Mouse (Mus musculus) lung, postnatal 0 days (tissue): Measurements from ENCODE around the gene Jmjd7. TPM values are rescaled to one million over a fixed set of nuclear protein-coding genes. Genes with fewer than 3 reads are reported as not detected.

ENCODE experiments used
- ATAC-seq: fragments of 200-750 bp; cut with Nextera tagmentation; 2 replicates; pipeline ENCODE4 v1.8.0; 2017; ENCODE audit warnings: moderate library complexity
- DNase-seq: peaks from one replicate; pipeline ENCODE4 v3.0.0-alpha.2; 2016; ENCODE audit warnings: low spot score
- H3K27ac ChIP-seq: fragments of 300-500 bp; sonication (generic); 2 replicates; pipeline ENCODE4 v1.5.1; 2014; ENCODE audit warnings: antibody characterized with exemption, mild to moderate bottlenecking, low read length, mixed read lengths
- H3K27me3 ChIP-seq: fragments of 300-500 bp; sonication (generic); replicated peaks from 2 replicates; pipeline ENCODE4 v1.6.1; 2014; ENCODE audit warnings: low read length, mixed read lengths; ENCODE audit not compliant: insufficient read depth
- H3K36me3 ChIP-seq: fragments of 300-500 bp; sonication (generic); 2 replicates; pipeline ENCODE4 v1.6.1; 2014; ENCODE audit warnings: low read length, mixed read lengths; ENCODE audit not compliant: insufficient read depth
- H3K4me1 ChIP-seq: fragments of 300-500 bp; sonication (generic); 2 replicates; pipeline ENCODE4 v1.6.1; 2014; ENCODE audit warnings: antibody characterized with exemption, low read depth, low read length, mixed read lengths; ENCODE audit not compliant: insufficient read depth
- H3K4me2 ChIP-seq: fragments of 300-500 bp; sonication (generic); replicated peaks from 2 replicates; pipeline ENCODE4 v1.6.1; 2014; ENCODE audit warnings: low read depth, mild to moderate bottlenecking, low read length, moderate library complexity, mixed read lengths
- H3K4me3 ChIP-seq: fragments of 300-500 bp; sonication (generic); 2 replicates; pipeline ENCODE4 v1.5.1; 2014; ENCODE audit warnings: low read depth, low read length
- H3K9ac ChIP-seq: fragments of 300-500 bp; sonication (generic); replicated peaks from 2 replicates; pipeline ENCODE4 v1.6.1; 2014; ENCODE audit warnings: low read depth, mild to moderate bottlenecking
- H3K9me3 ChIP-seq: fragments of 300-500 bp; sonication (generic); 2 replicates; pipeline ENCODE4 v1.6.1; 2016; ENCODE audit warnings: low read length, mixed read lengths
- CTCF ChIP-seq: IDR thresholded peaks from 2 replicates; pipeline ENCODE4 v1.5.1; 2016; ENCODE audit warnings: antibody characterized with exemption, mild to moderate bottlenecking
- EP300 ChIP-seq: IDR thresholded peaks from 2 replicates; pipeline ENCODE4 v1.6.1; 2016; ENCODE audit warnings: antibody characterized with exemption, mild to moderate bottlenecking, control low read depth
- WGBS: fragments of 180-500 bp; shearing (Covaris S2); extraction: QIAGEN DNeasy Blood & Tissue Kit; methylation state at CpG from one replicate; pipeline ENCODE4 v1.1.7; 2014; 5-methylcytosine and 5-hydroxymethylcytosine counted together
- polyA plus RNA-seq: library from polyadenylated mRNA; unstranded; fragments of >200 nt; fragmentation: Nextera tagmentation; extraction: Ambion mirVana; gene quantifications from 2 replicates; pipeline ENCODE4 v1.2.1, GENCODE M21; 2015

The Jmjd7 gene
- polyA plus RNA-seq, 1 experiment from 2014 or later = 22.6 TPM

GRCm38 (mm10) chr2:120037744-120038143 is 10.5 kb downstream of the Jmjd7 start:
- Histone ChIP-seq H3K9ac (no peak overlapping the region), H3K36me3 (0 out of 2 replicates have a peak, but pooled peaks cover 8% of the 10 kb centered on the region), H3K4me1 (peaks cover 3% of the 10 kb centered on the region; the same call in 1 of the 2 replicates), H3K4me2 (no peak overlapping the region), H3K27me3 (no peaks in the 10 kb centered on the region), H3K9me3 (no peaks in the 10 kb centered on the region), H3K4me3 (no peak overlapping the region), H3K27ac (no peak overlapping the region)
- ATAC-seq = no peak
- TF ChIP-seq CTCF = no peak
- no peak for TF ChIP-seq EP300
- no peak for DNase-seq
- WGBS = 87% methylated on average over 9 of the region's 9 CpGs

DNA sequence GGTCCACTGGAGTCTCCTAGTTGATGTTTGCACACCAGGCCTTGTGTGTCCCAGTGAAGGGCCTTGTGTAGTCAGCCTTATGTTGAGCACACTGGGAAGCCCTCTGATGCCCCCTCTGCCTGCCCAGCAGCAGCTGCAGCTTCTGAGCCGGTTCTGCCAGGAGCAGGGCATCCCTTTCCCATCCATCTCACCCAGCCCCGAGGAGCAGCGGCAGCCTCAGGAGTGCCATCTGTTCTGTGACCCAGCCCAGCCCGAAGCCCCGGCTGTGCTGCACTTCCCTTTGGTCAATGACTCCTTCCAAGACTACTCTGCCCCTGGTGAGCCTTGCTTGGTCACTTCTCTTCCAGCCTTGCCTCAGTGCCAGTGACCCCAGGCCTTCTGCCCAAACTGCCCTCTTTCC is 13.7 kb downstream of the Jmjd7 start:
- DNase-seq = no peak
- no peak overlapping the region for H3K4me2 ChIP-seq
- no peaks in the 10 kb centered on the region for H3K9me3 ChIP-seq
- no peak for ATAC-seq
- no peaks in the 10 kb centered on the region for H3K4me1 ChIP-seq
- TF ChIP-seq EP300 = no peak
- TF ChIP-seq CTCF = no peak
- no peaks in the 10 kb centered on the region for H3K27me3 ChIP-seq
- no peak overlapping the region for H3K9ac ChIP-seq
- H3K4me3 ChIP-seq = no peak overlapping the region
- 0 out of 2 replicates have a peak, but pooled peaks cover 8% of the 10 kb centered on the region for H3K36me3 ChIP-seq
- no peak overlapping the region for H3K27ac ChIP-seq
- 76% methylated on average over 5 of the region's 5 CpGs for WGBS

DNA sequence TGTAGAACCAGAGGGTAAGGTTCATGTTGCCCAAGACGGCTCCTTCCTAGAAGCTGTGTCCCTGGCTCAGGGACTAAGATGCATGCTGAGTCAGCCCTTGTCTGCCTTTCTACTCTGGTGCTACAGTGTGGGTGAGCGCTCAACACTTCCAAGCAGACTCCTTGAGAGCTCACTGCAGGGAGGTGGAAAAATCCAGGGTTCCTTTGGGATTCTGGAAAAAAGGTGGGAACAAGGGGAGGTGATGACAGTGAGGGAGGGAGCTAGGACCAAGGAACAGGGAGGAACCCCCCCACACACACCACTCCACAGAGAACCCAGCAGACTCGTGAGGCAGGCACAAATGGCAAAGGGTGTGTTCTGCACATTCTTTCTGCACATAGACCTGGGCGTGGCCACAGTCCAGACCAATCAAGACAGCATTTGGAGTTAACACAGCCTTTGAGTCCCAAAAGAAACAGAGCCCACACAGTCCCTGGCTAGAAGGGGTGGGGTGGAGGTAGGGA is 16.9 kb downstream of the Jmjd7 start:
- H3K4me3 ChIP-seq = no peak overlapping the region
- no peak overlapping the region for H3K9ac ChIP-seq
- H3K36me3 ChIP-seq = 0 out of 2 replicates have a peak, but pooled peaks cover 8% of the 10 kb centered on the region
- H3K4me1 ChIP-seq = no peaks in the 10 kb centered on the region
- 27% methylated on average over 4 of the region's 4 CpGs for WGBS
- no peaks in the 10 kb centered on the region for H3K9me3 ChIP-seq
- DNase-seq = peak; percentile 83
- no peak overlapping the region for H3K27ac ChIP-seq
- ATAC-seq = peak; percentile 92
- no peaks in the 10 kb centered on the region for H3K27me3 ChIP-seq
- no peak for TF ChIP-seq CTCF
- no peak for TF ChIP-seq EP300
- no peak overlapping the region for H3K4me2 ChIP-seq

- no peak overlapping the region for H3K9ac ChIP-seq
- no peak overlapping the region for H3K4me3 ChIP-seq
- WGBS = 71% methylated on average over 3 of the region's 3 CpGs
- H3K27ac ChIP-seq = no peak overlapping the region
- H3K9me3 ChIP-seq = no peaks in the 10 kb centered on the region
- no peak for ATAC-seq
- no peak for TF ChIP-seq EP300
- no peak for TF ChIP-seq CTCF
- 0 out of 2 replicates have a peak, but pooled peaks cover 6% of the 10 kb centered on the region for H3K36me3 ChIP-seq
- no peaks in the 10 kb centered on the region for H3K4me1 ChIP-seq
- no peak for DNase-seq
- no peak overlapping the region for H3K4me2 ChIP-seq
- no peaks in the 10 kb centered on the region for H3K27me3 ChIP-seq
These were observed 17.4 kb downstream of the Jmjd7 start for GRCm38 (mm10) chr2:120044676-120045075.

GRCm38 (mm10) chr2:120046486-120047310 is 19.4 kb downstream of the Jmjd7 start:
- no peaks in the 10 kb centered on the region for H3K4me1 ChIP-seq
- H3K9me3 ChIP-seq = no peaks in the 10 kb centered on the region
- H3K4me3 ChIP-seq = no peak overlapping the region
- H3K9ac ChIP-seq = no peak overlapping the region
- H3K27ac ChIP-seq = no peak overlapping the region
- 50% methylated on average over 14 of the region's 14 CpGs for WGBS
- H3K4me2 ChIP-seq = no peak overlapping the region
- DNase-seq (no peak), ATAC-seq (no peak)
- no peaks in the 10 kb centered on the region for H3K27me3 ChIP-seq
- TF ChIP-seq CTCF = no peak
- TF ChIP-seq EP300 = no peak
- no peaks in the 10 kb centered on the region for H3K36me3 ChIP-seq

DNA sequence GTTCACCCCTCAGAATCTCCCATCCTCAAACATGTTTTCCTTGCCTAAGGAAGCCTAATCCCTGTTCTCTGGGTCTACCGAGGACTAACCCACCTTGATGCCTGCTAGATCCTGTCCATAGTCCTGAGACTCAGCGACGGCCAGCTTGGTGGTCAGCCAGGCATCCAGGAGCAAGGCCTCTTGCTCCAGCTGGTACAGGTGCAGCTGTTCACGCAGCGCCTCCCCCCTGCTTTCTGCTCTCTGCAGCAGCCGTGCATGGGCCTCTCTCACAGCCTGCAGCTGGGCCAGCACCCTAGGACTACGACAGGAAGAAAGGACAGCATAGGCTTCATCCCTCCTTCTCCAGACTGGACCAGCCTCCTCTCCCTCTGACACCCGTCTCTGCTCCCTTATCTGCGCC is 20.9 kb downstream of the Jmjd7 start:
- no peak overlapping the region for H3K27ac ChIP-seq
- H3K9ac ChIP-seq = no peak overlapping the region
- TF ChIP-seq EP300 (no peak), CTCF (no peak)
- no peaks in the 10 kb centered on the region for H3K36me3 ChIP-seq
- no peak overlapping the region for H3K4me3 ChIP-seq
- 75% methylated on average over 9 of the region's 9 CpGs for WGBS
- H3K4me1 ChIP-seq = no peaks in the 10 kb centered on the region
- no peaks in the 10 kb centered on the region for H3K27me3 ChIP-seq
- no peak overlapping the region for H3K4me2 ChIP-seq
- H3K9me3 ChIP-seq = no peaks in the 10 kb centered on the region
- DNase-seq (no peak), ATAC-seq (no peak)
